Comparison of ENCODE assay signal across 12 mouse cellular contexts in the genomic region with DNA sequence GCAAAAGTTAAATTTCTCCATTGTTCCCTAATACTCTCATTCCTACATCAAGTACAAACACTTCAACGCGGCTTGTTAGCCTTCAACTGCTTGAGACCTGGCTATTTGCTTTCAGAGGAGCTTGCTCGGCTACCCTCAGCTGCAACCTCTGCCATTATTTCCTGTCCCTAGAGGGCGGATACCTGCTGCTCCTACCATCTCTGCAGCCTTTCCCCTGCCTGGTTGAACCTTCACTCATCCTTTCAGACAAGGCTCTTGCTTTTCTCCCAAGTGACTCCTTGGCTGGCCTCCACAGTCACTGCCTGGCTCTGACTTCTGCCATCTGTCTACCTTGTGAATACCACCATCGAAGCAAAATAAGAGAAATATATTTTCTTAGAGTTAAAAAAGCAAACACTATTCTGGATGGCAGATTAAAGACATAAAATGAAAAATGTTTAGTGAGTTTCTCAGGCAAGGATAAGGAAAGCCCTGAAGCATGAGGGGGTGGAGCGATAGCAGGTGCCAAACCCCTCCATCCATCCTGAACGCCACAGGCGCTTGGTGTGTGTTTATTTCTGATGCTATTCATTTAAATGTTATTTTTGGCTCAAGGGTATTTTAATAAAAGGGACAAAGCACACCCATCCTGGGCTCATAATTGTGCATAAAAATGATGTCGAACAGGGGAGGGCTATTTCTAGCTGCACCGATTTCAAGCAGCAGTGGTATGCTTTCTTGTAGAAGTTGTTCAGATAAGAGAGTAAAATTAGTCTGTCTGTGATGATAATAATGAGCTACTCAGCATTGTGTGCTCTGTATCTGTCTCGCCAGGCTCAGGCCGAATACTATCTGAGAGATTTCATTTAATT.
DNase-seq lines count a peak whose midpoint lies in the region; ATAC-seq lines count a peak whose summit lies in the region.
"Had no signal": no experiment of that assay in that cellular context is flagged by ENCODE, and none has a peak within 500 bp of the region (broad histone marks: within the 10 kb centered on the region; RNA-seq: fewer than 3 reads in every experiment).

No protein-coding gene starts in this region.

- no peaks in the 10 kb centered on the region for H3K9me3 ChIP-seq in neural tube, embryonic 13.5 days
- H3K9me3 ChIP-seq in heart, embryonic 12.5 days (replicated peaks): no peaks in the 10 kb centered on the region
- no peaks in the 10 kb centered on the region for H3K9me3 ChIP-seq in midbrain, embryonic 16.5 days (replicated peaks; ENCODE audit: control insufficient read depth, low read length, poor library complexity, severe bottlenecking)

- peak; percentile 47; the same call in 1 of the 2 replicates for ATAC-seq in neural tube, embryonic 13.5 days (ENCODE audit: low read depth)
- no peak for ATAC-seq in heart, embryonic 12.5 days (ENCODE audit: insufficient number of reproducible peaks, low FRiP score)
- ATAC-seq in midbrain, embryonic 16.5 days: peak; percentile 56; the same call in 1 of the 2 replicates

- no peaks in the 10 kb centered on the region for H3K27me3 ChIP-seq in neural tube, embryonic 13.5 days
- H3K27me3 ChIP-seq in heart, embryonic 12.5 days (replicated peaks): no peaks in the 10 kb centered on the region
- H3K27me3 ChIP-seq in midbrain, embryonic 16.5 days (ENCODE audit: control insufficient read depth, insufficient read depth, low read depth, low read length): no peaks in the 10 kb centered on the region

- H3K27ac ChIP-seq in neural tube, embryonic 13.5 days (replicated peaks): no peak overlapping the region
- peak overlapping the region; percentile 69 for H3K27ac ChIP-seq in heart, embryonic 12.5 days (ENCODE audit: poor library complexity, severe bottlenecking)
- H3K27ac ChIP-seq in midbrain, embryonic 16.5 days (ENCODE audit: low read length): 0 out of 2 replicates have a peak overlapping the region, but pooled peaks have one; percentile 7

- intact Hi-C loops in heart, postnatal 25 days (cut with DNase I): no loop called here

- 68% methylated on average over 12 of the region's 12 CpGs for WGBS in neural tube, embryonic 13.5 days
- 49% methylated on average over 12 of the region's 12 CpGs for whole genome bisulfite sequencing in heart, embryonic 12.5 days
- WGBS in midbrain, embryonic 16.5 days: 51% methylated on average over 12 of the region's 12 CpGs

- H3K4me1 ChIP-seq in neural tube, embryonic 13.5 days (replicated peaks): peaks cover 7% of the 10 kb centered on the region
- peaks cover 14% of the 10 kb centered on the region for H3K4me1 ChIP-seq in heart, embryonic 12.5 days (replicated peaks)
- peaks cover 4% of the 10 kb centered on the region; the same call in 1 of the 2 replicates for H3K4me1 ChIP-seq in midbrain, embryonic 16.5 days (ENCODE audit: control insufficient read depth, insufficient read depth, low read length)

- DNase-seq in heart, adult 18-20 months: peak; percentile 17 to 22
- no peak for DNase-seq in heart, postnatal 25 days (ENCODE audit: low spot score)
- DNase-seq in neural tube, embryonic 10.5 days (ENCODE audit: extremely low spot score, low spot score): no peak
- no peak for DNase-seq in B cell, adult 2 months
- DNase-seq in lung, postnatal 36 days: no peak
- DNase-seq: gastrocnemius, postnatal 14 days; kidney, adult 9 months; lung, adult 2 months; right cerebral cortex, postnatal 4 days had no signal

- no peak overlapping the region for H3K4me2 ChIP-seq in neural tube, embryonic 13.5 days
- peak overlapping the region; percentile 3 for H3K4me2 ChIP-seq in heart, embryonic 12.5 days
- H3K4me2 ChIP-seq in midbrain, embryonic 16.5 days (ENCODE audit: low read length): no peak overlapping the region

- H3K9ac ChIP-seq in neural tube, embryonic 13.5 days: no peak overlapping the region
- H3K9ac ChIP-seq in heart, embryonic 12.5 days: no peak overlapping the region
- no peak overlapping the region for H3K9ac ChIP-seq in midbrain, embryonic 16.5 days (ENCODE audit: low read depth, low read length)

- no peak overlapping the region for H3K4me3 ChIP-seq in neural tube, embryonic 13.5 days
- H3K4me3 ChIP-seq in heart, embryonic 12.5 days: no peak overlapping the region
- H3K4me3 ChIP-seq in midbrain, embryonic 16.5 days (ENCODE audit: low read depth, low read length): no peak overlapping the region

- H3K36me3 ChIP-seq in neural tube, embryonic 13.5 days: no peaks in the 10 kb centered on the region
- no peaks in the 10 kb centered on the region for H3K36me3 ChIP-seq in heart, embryonic 12.5 days
- H3K36me3 ChIP-seq in midbrain, embryonic 16.5 days (ENCODE audit: control insufficient read depth, insufficient read depth, low read length): no peaks in the 10 kb centered on the region

Comparison
In these comparisons a context has a peak if more than half of its experiments do, and no peak if none do; other contexts are left out.
1. DNase-seq: peak in heart, adult 18-20 months (2 of 2); none in heart, postnatal 25 days (single experiment), neural tube, embryonic 10.5 days (single experiment), B cell, adult 2 months (0 of 2) and lung, postnatal 36 days (single experiment).